Mouse (Mus musculus) intestine, embryonic 16.5 days (tissue): ENCODE results near the gene Rps6kb2. TPM values are rescaled to one million over a fixed set of nuclear protein-coding genes. Genes with fewer than 3 reads are reported as not detected.

Experiments used
- ATAC-seq: fragments of 200-750 bp; cut with Nextera tagmentation; 2 replicates; pipeline ENCODE4 v1.8.0; 2017; ENCODE audit warnings: moderate TSS enrichment, moderate library complexity
- H3K27ac ChIP-seq: fragments of 300-500 bp; sonication (generic); 2 replicates; pipeline ENCODE4 v1.5.1; 2014; ENCODE audit warnings: mild to moderate bottlenecking, low read length
- H3K27me3 ChIP-seq: fragments of 300-500 bp; sonication (generic); replicated peaks from 2 replicates; pipeline ENCODE4 v1.6.1; 2014; ENCODE audit warnings: low read length, control low read depth, mixed read lengths; ENCODE audit not compliant: control insufficient read depth, insufficient read depth
- H3K36me3 ChIP-seq: fragments of 300-500 bp; sonication (generic); 2 replicates; pipeline ENCODE4 v1.6.1; 2014; ENCODE audit warnings: low read length, control low read depth; ENCODE audit not compliant: control insufficient read depth, insufficient read depth
- H3K4me1 ChIP-seq: fragments of 300-500 bp; sonication (generic); 2 replicates; pipeline ENCODE4 v1.6.1; 2014; ENCODE audit warnings: low read length, control low read depth, mixed read lengths; ENCODE audit not compliant: control insufficient read depth, insufficient read depth
- H3K4me2 ChIP-seq: fragments of 300-500 bp; sonication (generic); 2 replicates; pipeline ENCODE4 v1.6.1; 2014; ENCODE audit warnings: low read depth, low read length, control low read depth
- H3K4me3 ChIP-seq: fragments of 300-500 bp; sonication (generic); 2 replicates; pipeline ENCODE4 v1.5.1; 2014; ENCODE audit warnings: mild to moderate bottlenecking, low read length
- H3K9ac ChIP-seq: fragments of 300-500 bp; sonication (generic); 2 replicates; pipeline ENCODE4 v1.6.1; 2014; ENCODE audit warnings: low read depth, low read length
- H3K9me3 ChIP-seq: fragments of 300-500 bp; sonication (generic); 2 replicates; pipeline ENCODE4 v1.6.1; 2016; ENCODE audit warnings: low read length, control low read depth; ENCODE audit not compliant: control insufficient read depth
- WGBS: fragments of 180-500 bp; shearing (Covaris S2); extraction: QIAGEN DNeasy Blood & Tissue Kit; methylation state at CpG from one replicate; pipeline ENCODE4 v1.1.7; 2014; 5-methylcytosine and 5-hydroxymethylcytosine counted together
- polyA plus RNA-seq: library from polyadenylated mRNA; unstranded; fragments of >200 nt; fragmentation: Nextera tagmentation; extraction: Ambion mirVana; gene quantifications from 2 replicates; pipeline ENCODE4 v1.2.1, GENCODE M21; 2015

The Rps6kb2 gene
- polyA plus RNA-seq, 1 experiment from 2014 or later, result 49.7 TPM

DNA sequence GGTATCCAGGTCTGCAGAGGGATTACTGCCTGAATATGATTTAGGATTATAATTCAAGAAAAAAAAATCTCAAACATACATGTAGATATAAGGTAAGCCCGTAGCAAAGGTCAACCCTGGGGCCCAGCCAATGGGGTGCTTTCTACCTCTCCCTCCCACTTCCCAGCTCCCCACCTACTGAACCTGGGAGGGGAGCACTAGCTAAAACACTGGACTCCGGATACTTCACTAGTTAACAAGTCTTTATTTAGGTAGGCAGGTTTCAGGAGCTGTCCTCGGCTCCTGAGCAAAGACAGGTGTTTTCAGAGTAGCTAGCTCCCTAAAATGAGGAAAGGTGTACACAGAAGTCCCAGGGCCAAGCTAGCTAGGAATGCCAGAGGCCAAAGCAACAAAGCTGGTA, 946 bp upstream of the Rps6kb2 start:
- no peaks in the 10 kb centered on the region for H3K27me3 ChIP-seq
- H3K4me1 ChIP-seq, result peaks cover 12% of the 10 kb centered on the region
- no peak overlapping the region for H3K27ac ChIP-seq
- no peak for ATAC-seq
- H3K4me3 ChIP-seq, result no peak overlapping the region
- peaks cover 6% of the 10 kb centered on the region; the same call in 1 of the 2 replicates for H3K36me3 ChIP-seq
- WGBS, result 71% methylated on average over 3 of the region's 3 CpGs
- H3K9me3 ChIP-seq, result no peaks in the 10 kb centered on the region
- H3K9ac ChIP-seq, result 0 out of 2 replicates have a peak overlapping the region, but pooled peaks have one; percentile 8
- no peak overlapping the region for H3K4me2 ChIP-seq

GRCm38 (mm10) chr19:4163543-4163887, 361 bp upstream of the Rps6kb2 start:
- Histone ChIP-seq H3K9me3 (no peaks in the 10 kb centered on the region), H3K27ac (peak overlapping the region; percentile 34), H3K27me3 (no peaks in the 10 kb centered on the region), H3K36me3 (peaks cover 7% of the 10 kb centered on the region; the same call in 1 of the 2 replicates), H3K4me2 (peak overlapping the region; percentile 49), H3K4me3 (peak overlapping the region; percentile 76), H3K4me1 (peaks cover 12% of the 10 kb centered on the region), H3K9ac (peak overlapping the region; percentile 85)
- ATAC-seq, result peak; percentile 35; the same call in 1 of the 2 replicates
- 31% methylated on average over 4 of the region's 4 CpGs for WGBS

GRCm38 (mm10) chr19:4159049-4159448, 4.1 kb downstream of the Rps6kb2 start:
- 97% methylated on average over 8 of the region's 8 CpGs for WGBS
- Histone ChIP-seq H3K4me3 (no peak overlapping the region), H3K27me3 (no peaks in the 10 kb centered on the region), H3K4me2 (no peak overlapping the region), H3K27ac (no peak overlapping the region), H3K36me3 (peaks cover 19% of the 10 kb centered on the region), H3K9ac (no peak overlapping the region), H3K4me1 (peaks cover 9% of the 10 kb centered on the region), H3K9me3 (no peaks in the 10 kb centered on the region)
- ATAC-seq, result no peak

- Histone ChIP-seq H3K4me1 (no peaks in the 10 kb centered on the region), H3K27ac (no peak overlapping the region), H3K9ac (no peak overlapping the region), H3K9me3 (no peaks in the 10 kb centered on the region), H3K27me3 (no peaks in the 10 kb centered on the region), H3K4me3 (no peak overlapping the region), H3K4me2 (no peak overlapping the region), H3K36me3 (peaks cover 25% of the 10 kb centered on the region)
- no peak for ATAC-seq
- 86% methylated on average over 12 of the region's 12 CpGs for WGBS
Measured at GRCm38 (mm10) chr19:4156771-4157170, 6.4 kb downstream of the Rps6kb2 start.

DNA sequence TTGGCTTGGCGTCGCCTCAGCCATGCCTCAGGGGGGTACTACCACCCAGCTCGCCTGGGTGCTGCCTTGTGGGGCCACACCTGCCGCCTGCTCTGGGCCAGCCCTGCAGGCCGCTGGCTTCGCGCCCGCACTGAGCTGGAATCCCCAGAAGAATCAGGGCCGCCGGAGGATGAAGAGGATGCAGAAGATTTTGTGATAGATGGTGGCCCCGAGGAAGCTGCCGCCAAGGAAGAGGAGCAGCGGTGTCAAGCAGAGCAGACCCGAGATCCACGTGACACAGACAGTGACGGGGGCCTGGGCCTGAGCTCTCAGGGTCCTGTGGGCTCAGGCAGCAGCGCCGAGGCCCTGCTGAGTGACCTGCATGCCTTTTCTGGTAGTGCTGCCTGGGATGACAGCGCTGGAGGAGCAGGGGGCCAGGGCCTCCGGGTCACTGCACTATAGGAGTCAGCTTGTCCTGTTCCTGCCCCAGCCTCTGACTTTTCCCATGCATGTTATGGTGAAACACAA, 7.0 kb downstream of the Rps6kb2 start:
- 78% methylated on average over 20 of the region's 20 CpGs for WGBS
- Histone ChIP-seq H3K9ac (no peak overlapping the region), H3K27me3 (no peaks in the 10 kb centered on the region), H3K4me2 (no peak overlapping the region), H3K36me3 (peaks cover 29% of the 10 kb centered on the region), H3K4me3 (no peak overlapping the region), H3K27ac (no peak overlapping the region), H3K4me1 (0 out of 2 replicates have a peak, but pooled peaks cover 1% of the 10 kb centered on the region), H3K9me3 (no peaks in the 10 kb centered on the region)
- no peak for ATAC-seq

GRCm38 (mm10) chr19:4155223-4156072, 7.7 kb downstream of the Rps6kb2 start:
- Histone ChIP-seq H3K27me3 (no peaks in the 10 kb centered on the region), H3K9ac (no peak overlapping the region), H3K4me2 (no peak overlapping the region), H3K9me3 (no peaks in the 10 kb centered on the region), H3K36me3 (peaks cover 36% of the 10 kb centered on the region), H3K4me3 (no peak overlapping the region), H3K27ac (no peak overlapping the region), H3K4me1 (peaks cover 7% of the 10 kb centered on the region; the same call in 1 of the 2 replicates)
- ATAC-seq, result no peak
- WGBS, result 73% methylated on average over 6 of the region's 6 CpGs

DNA sequence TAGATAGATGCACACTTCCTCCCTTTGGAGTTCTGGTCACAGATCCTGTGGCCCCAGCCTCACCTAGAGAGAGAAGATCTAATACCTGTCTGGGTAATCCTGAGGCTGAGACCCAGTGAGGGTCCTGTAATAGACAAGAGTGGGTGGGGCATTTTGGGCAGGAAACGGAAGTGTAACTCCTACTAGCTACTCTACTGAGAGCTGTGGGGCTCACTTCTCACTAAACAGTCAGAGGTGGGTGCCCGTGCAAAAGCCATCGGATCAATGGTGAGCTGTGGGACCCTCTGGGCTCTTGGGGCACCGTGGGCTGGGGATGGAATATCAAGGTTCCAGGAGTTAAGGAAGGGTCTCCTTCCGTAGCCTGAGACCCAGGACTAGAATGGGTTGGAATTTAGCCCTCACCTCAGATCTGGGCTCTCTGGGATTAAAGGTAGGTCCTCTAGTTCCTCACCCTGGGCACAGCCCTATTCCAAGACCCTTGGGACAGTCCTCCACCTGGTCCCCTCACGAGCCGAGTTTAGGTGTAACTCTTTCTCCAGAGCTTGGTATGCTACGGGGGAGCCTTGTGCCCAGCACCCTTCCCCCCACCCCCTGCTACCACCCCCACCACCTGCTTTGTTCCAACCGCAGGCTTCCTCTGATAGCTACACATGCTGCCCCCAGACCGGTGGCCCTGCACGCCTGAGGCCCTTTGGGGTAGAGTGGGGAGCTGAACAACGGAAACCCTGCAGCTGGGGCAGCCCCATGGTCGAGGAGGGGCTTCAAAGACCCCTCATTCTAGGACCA, 8.5 kb downstream of the Rps6kb2 start:
- ATAC-seq, result no peak
- 77% methylated on average over 13 of the region's 13 CpGs for WGBS
- Histone ChIP-seq H3K4me1 (peaks cover 15% of the 10 kb centered on the region), H3K9me3 (no peaks in the 10 kb centered on the region), H3K27ac (no peak overlapping the region), H3K9ac (no peak overlapping the region), H3K4me3 (no peak overlapping the region), H3K4me2 (no peak overlapping the region), H3K27me3 (no peaks in the 10 kb centered on the region), H3K36me3 (peaks cover 37% of the 10 kb centered on the region)

DNA sequence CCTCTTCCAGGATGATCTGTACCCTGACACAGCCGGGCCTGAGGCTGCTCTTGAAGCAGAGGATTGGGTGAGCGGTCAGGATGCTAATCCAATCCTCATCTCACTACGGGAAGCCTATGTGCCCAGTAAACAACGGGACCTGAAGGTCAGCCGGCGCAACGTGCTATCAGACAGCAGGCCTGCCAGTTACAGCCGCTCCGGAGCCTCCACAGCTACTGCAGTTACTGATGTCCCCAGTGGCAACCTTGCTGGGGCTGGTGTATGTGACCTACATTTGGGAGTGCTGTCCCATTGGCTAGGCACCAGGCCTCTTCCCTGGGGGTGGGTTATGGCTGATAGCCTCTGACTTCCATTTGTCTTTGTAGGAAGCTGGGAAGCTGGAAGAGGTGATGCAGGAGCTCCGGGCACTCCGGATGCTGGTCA, 9.9 kb downstream of the Rps6kb2 start, which contains the start of gene Ptprcap:
Gene Ptprcap (plus strand): TSS at position 373 of the 423 bp plus-strand sequence.
- no peaks in the 10 kb centered on the region for H3K9me3 ChIP-seq
- H3K4me1 ChIP-seq, result peaks cover 22% of the 10 kb centered on the region
- no peak within 1 kb of the TSS for H3K9ac ChIP-seq
- no peaks in the 10 kb centered on the region for H3K27me3 ChIP-seq
- no peak within 1 kb of the TSS for H3K4me2 ChIP-seq
- 64% methylated on average over 11 of the region's 11 CpGs for whole genome bisulfite sequencing
- no peak within 1 kb of the TSS for H3K27ac ChIP-seq
- no peak for ATAC-seq
- H3K4me3 ChIP-seq, result no peak within 1 kb of the TSS
- peaks cover 30% of the 10 kb centered on the region for H3K36me3 ChIP-seq
